Mouse (Mus musculus): Measurements from ENCODE around the gene Scarf2. TPM values are rescaled to one million over a fixed set of nuclear protein-coding genes. Genes with fewer than 3 reads are reported as not detected.

Gene Scarf2
- 4.9 and 5.2 TPM in 2 replicates for polyA plus RNA-seq (2016; fragmentation: Nextera tagmentation; extraction: Ambion mirVana)

DNA sequence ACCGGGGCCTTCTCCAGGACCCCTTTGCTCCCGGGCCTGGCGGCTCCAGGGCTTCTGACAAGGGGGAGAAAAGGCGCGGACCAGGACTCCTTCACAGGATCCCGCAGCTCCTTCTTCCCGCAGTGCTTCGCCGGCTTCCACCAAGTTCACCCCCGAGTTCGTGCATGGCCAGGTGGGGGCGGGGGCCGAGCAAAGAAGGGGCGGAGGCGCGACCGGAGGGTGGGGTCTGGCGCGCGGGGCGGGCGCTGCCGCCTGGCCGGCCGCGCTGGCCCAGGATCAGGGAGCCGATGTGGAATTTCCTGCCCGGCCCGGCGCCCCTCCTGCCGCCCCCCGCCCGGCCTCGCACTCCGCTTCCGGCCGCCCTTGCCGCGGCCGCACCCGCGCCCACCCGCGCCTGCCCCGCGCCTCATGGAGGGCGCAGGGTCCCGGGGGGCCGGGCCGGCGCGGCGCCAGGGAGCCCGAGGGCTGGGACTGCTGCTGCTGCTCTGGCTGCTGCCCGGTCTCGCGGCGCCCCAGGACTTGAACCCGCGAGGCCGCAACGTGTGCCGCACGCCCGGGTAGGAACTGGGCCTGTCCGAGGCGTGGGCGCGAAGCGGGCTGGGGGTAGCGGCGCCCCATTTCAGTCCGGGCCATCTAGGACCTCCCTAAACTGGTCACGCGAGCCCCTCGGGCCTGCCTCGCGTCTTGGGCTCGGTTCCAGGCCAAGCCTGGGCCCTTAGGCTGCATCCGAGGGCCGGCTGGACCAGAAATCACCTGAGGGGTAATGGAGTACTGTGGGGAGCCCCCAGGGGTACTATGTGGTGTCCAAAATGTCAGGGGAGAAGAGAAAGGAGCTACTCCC is at the start of gene Scarf2:
Gene Scarf2 (plus strand): TSS at position 312 of the 841 bp plus-strand sequence.
- Histone ChIP-seq H3K9me3 (replicated peaks) (no peaks in the 10 kb centered on the region), H3K27me3 (replicated peaks) (peaks cover 84% of the 10 kb centered on the region), H3K36me3 (peaks cover 14% of the 10 kb centered on the region), H3K9ac (peak within 1 kb of the TSS; percentile 55), H3K4me3 (peak within 1 kb of the TSS; percentile 52), H3K4me1 (peaks cover 10% of the 10 kb centered on the region), H3K27ac (peak within 1 kb of the TSS; percentile 36), H3K4me2 (peak within 1 kb of the TSS; percentile 60)
- 3% methylated on average over 79 of the region's 81 CpGs for WGBS (ENCODE audit: insufficient replicate concordance)
- peak; percentile 19; the same call in 1 of the 2 replicates for ATAC-seq

DNA sequence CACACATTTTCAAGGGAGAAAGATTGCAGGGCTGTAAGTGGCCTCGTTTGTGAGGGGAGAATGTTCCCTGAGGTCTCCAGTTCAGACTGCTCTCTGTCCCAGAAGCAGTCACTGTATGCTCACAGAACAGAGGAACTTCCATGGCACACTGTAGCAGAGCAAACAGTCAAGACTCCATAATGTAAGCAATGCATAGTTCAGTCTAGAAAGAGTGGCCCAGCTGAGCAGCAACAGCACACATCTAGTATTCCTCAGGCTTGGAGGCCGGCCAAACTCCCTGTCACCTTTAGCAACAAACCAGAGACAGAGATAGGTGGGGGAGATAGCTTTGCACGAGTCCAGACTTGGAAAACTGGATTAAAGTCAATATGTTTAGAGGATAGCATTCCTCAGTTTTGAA is 44.1 kb upstream of the Scarf2 start:
- Histone ChIP-seq H3K27ac (no peak overlapping the region), H3K27me3 (replicated peaks) (peaks cover 26% of the 10 kb centered on the region), H3K4me1 (0 out of 2 replicates have a peak, but pooled peaks cover 4% of the 10 kb centered on the region), H3K4me3 (no peak overlapping the region), H3K9me3 (replicated peaks) (no peaks in the 10 kb centered on the region), H3K4me2 (no peak overlapping the region), H3K9ac (no peak overlapping the region), H3K36me3 (no peaks in the 10 kb centered on the region)
- ATAC-seq, result no peak
- 21% methylated on average over 3 of the region's 3 CpGs for WGBS (ENCODE audit: insufficient replicate concordance)

GRCm38 (mm10) chr16:17753686-17754085 is 43.4 kb upstream of the Scarf2 start:
- Histone ChIP-seq H3K27me3 (replicated peaks) (peaks cover 26% of the 10 kb centered on the region), H3K36me3 (no peaks in the 10 kb centered on the region), H3K4me1 (peaks cover 6% of the 10 kb centered on the region; the same call in 1 of the 2 replicates), H3K4me2 (no peak overlapping the region), H3K9ac (no peak overlapping the region), H3K27ac (no peak overlapping the region), H3K9me3 (replicated peaks) (no peaks in the 10 kb centered on the region), H3K4me3 (no peak overlapping the region)
- WGBS (ENCODE audit: insufficient replicate concordance), result 39% methylated on average over 1 of the region's 1 CpGs
- no peak for ATAC-seq

GRCm38 (mm10) chr16:17757756-17758155 is 39.3 kb upstream of the Scarf2 start:
- no peak for ATAC-seq
- H3K9me3 ChIP-seq (replicated peaks), result no peaks in the 10 kb centered on the region
- no peaks in the 10 kb centered on the region for H3K36me3 ChIP-seq
- peaks cover 42% of the 10 kb centered on the region for H3K4me1 ChIP-seq
- no peak overlapping the region for H3K27ac ChIP-seq
- H3K27me3 ChIP-seq (replicated peaks), result peaks cover 14% of the 10 kb centered on the region; the same call in 1 of the 2 replicates
- no peak overlapping the region for H3K4me2 ChIP-seq
- no peak overlapping the region for H3K4me3 ChIP-seq
- no peak overlapping the region for H3K9ac ChIP-seq
- WGBS (ENCODE audit: insufficient replicate concordance), result 91% methylated on average over 1 of the region's 1 CpGs

GRCm38 (mm10) chr16:17758902-17759301 is 38.2 kb upstream of the Scarf2 start:
- Histone ChIP-seq H3K9me3 (replicated peaks) (no peaks in the 10 kb centered on the region), H3K27me3 (replicated peaks) (peaks cover 10% of the 10 kb centered on the region; the same call in 1 of the 2 replicates), H3K4me3 (peak overlapping the region; percentile 67), H3K9ac (0 out of 2 replicates have a peak overlapping the region, but pooled peaks have one; percentile 83), H3K27ac (no peak overlapping the region; the same call in 1 of the 2 replicates), H3K4me1 (peaks cover 48% of the 10 kb centered on the region), H3K4me2 (peak overlapping the region; percentile 96), H3K36me3 (peaks cover 4% of the 10 kb centered on the region; the same call in 1 of the 2 replicates)
- ATAC-seq, result no peak
- WGBS (ENCODE audit: insufficient replicate concordance), result 33% methylated on average over 9 of the region's 9 CpGs

- H3K4me2 ChIP-seq, result peak within 1 kb of the TSS; percentile 96
- H3K27me3 ChIP-seq (replicated peaks), result peaks cover 10% of the 10 kb centered on the region; the same call in 1 of the 2 replicates
- H3K9me3 ChIP-seq (replicated peaks), result no peaks in the 10 kb centered on the region
- peak within 1 kb of the TSS; percentile 72 for H3K27ac ChIP-seq
- H3K36me3 ChIP-seq, result peaks cover 4% of the 10 kb centered on the region; the same call in 1 of the 2 replicates
- H3K4me3 ChIP-seq, result peak within 1 kb of the TSS; percentile 67
- H3K9ac ChIP-seq, result peak within 1 kb of the TSS; percentile 83
- under 1% methylated on average over 27 of the region's 28 CpGs for WGBS (ENCODE audit: insufficient replicate concordance)
- peaks cover 53% of the 10 kb centered on the region for H3K4me1 ChIP-seq
- ATAC-seq, result peak; percentile 78
Measured at GRCm38 (mm10) chr16:17759344-17759773, 37.7 kb upstream of the Scarf2 start, which contains the start of gene Klhl22. Gene Klhl22 (plus strand): TSS chr16:17759618.

DNA sequence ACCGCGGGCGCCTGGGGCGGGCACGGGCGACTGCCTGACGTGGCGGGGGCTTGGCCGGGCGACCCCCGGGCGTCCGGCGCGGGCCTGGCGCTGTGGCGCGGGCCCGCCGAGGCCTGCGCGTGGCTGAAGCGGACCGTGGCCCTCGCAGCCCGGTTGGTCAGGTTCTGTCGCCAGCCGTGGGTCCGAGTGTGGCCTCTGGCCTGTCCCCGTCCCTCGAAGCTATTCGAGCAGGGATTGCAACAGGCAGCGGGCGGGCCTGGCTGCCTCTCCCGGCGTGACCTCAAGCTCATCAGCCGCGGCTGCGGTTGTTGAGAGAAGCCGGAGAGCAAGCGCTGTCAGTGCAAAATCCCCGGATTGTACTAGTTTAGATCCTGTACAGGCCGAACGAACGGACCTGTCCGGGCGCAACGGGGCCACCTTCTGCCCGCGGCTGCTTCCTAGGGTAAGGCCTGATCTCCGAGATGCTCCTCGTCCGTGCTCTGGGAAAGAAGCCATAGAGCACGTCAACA is 37.2 kb upstream of the Scarf2 start:
- peak; percentile 50 for ATAC-seq
- H3K4me3 ChIP-seq, result peak overlapping the region; percentile 67
- peak overlapping the region; percentile 83 for H3K9ac ChIP-seq
- 2% methylated on average over 54 of the region's 54 CpGs for WGBS (ENCODE audit: insufficient replicate concordance)
- peak overlapping the region; percentile 72 for H3K27ac ChIP-seq
- no peaks in the 10 kb centered on the region for H3K9me3 ChIP-seq (replicated peaks)
- H3K4me2 ChIP-seq, result peak overlapping the region; percentile 96
- peaks cover 6% of the 10 kb centered on the region; the same call in 1 of the 2 replicates for H3K36me3 ChIP-seq
- H3K27me3 ChIP-seq (replicated peaks), result peaks cover 7% of the 10 kb centered on the region; the same call in 1 of the 2 replicates
- H3K4me1 ChIP-seq, result peaks cover 55% of the 10 kb centered on the region

GRCm38 (mm10) chr16:17760657-17761056 is 36.4 kb upstream of the Scarf2 start:
- Histone ChIP-seq H3K27ac (peak overlapping the region; percentile 72), H3K4me3 (peak overlapping the region; percentile 67; the same call in 1 of the 2 replicates), H3K27me3 (replicated peaks) (peaks cover 7% of the 10 kb centered on the region; the same call in 1 of the 2 replicates), H3K9ac (peak overlapping the region; percentile 83), H3K4me2 (peak overlapping the region; percentile 96), H3K9me3 (replicated peaks) (no peaks in the 10 kb centered on the region), H3K4me1 (peaks cover 55% of the 10 kb centered on the region), H3K36me3 (peaks cover 13% of the 10 kb centered on the region; the same call in 1 of the 2 replicates)
- peak; percentile 74 for ATAC-seq
- 19% methylated on average over 8 of the region's 8 CpGs for WGBS (ENCODE audit: insufficient replicate concordance)

DNA sequence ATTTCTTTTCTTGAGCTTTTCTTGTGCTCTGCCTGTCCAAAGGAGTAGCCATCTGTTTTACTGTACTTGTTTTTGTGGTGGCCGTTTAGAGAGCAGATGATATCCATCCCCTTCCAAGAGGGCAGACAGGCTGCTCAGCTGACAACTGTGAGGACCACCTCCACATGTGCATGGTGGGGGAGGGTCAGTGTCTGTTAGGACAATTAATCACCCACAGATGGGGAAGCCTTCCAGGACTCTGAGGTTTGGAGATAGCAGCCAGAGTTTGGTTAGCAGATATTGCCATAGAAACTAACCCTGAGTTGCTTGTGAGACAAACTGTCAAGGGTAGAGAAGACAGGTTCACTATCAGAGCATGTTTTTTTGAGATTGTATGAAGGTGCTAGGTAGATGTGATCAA is 36.0 kb upstream of the Scarf2 start:
- Histone ChIP-seq H3K9me3 (replicated peaks) (no peaks in the 10 kb centered on the region), H3K36me3 (peaks cover 17% of the 10 kb centered on the region; the same call in 1 of the 2 replicates), H3K27ac (peak overlapping the region; percentile 67), H3K9ac (no peak overlapping the region), H3K27me3 (replicated peaks) (peaks cover 7% of the 10 kb centered on the region; the same call in 1 of the 2 replicates), H3K4me1 (peaks cover 55% of the 10 kb centered on the region), H3K4me3 (peak overlapping the region; percentile 7; the same call in 1 of the 2 replicates), H3K4me2 (peak overlapping the region; percentile 96)
- peak; percentile 66 for ATAC-seq
- 11% methylated on average over 1 of the region's 1 CpGs for WGBS (ENCODE audit: insufficient replicate concordance)

DNA sequence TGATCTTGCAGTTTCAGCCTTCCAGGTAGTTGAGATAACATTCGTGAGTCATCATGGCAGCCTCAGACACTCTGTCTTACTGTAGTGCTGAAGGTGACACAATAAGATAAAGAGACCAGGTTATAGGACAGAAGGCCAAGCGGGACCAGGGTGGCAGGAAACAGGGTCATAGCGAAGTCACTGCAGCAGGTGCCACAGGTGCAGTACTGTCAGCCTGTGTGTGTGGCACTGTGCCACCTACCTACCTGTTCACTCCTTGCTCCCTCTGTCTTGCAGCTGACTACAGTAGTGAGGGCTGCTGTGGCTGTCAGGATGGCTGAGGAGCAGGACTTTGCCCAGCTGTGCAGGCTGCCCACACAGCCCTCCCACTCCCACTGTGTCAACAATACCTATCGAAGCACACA is 33.0 kb upstream of the Scarf2 start:
- Histone ChIP-seq H3K9me3 (replicated peaks) (no peaks in the 10 kb centered on the region), H3K4me3 (no peak overlapping the region), H3K4me2 (peak overlapping the region; percentile 19; the same call in 1 of the 2 replicates), H3K27me3 (replicated peaks) (no peaks in the 10 kb centered on the region), H3K27ac (peak overlapping the region; percentile 53), H3K4me1 (peaks cover 59% of the 10 kb centered on the region), H3K36me3 (peaks cover 40% of the 10 kb centered on the region), H3K9ac (no peak overlapping the region)
- WGBS (ENCODE audit: insufficient replicate concordance), result 45% methylated on average over 4 of the region's 4 CpGs
- ATAC-seq, result peak; percentile 25; the same call in 1 of the 2 replicates

- H3K4me3 ChIP-seq, result no peak overlapping the region
- 0 out of 2 replicates have a peak overlapping the region, but pooled peaks have one; percentile 33 for H3K4me2 ChIP-seq
- peaks cover 65% of the 10 kb centered on the region for H3K36me3 ChIP-seq
- H3K27ac ChIP-seq, result peak overlapping the region; percentile 78
- no peaks in the 10 kb centered on the region for H3K9me3 ChIP-seq (replicated peaks)
- H3K4me1 ChIP-seq, result peaks cover 26% of the 10 kb centered on the region
- no peak overlapping the region for H3K9ac ChIP-seq
- 61% methylated on average over 7 of the region's 7 CpGs for WGBS (ENCODE audit: insufficient replicate concordance)
- ATAC-seq, result peak; percentile 83
- H3K27me3 ChIP-seq (replicated peaks), result no peaks in the 10 kb centered on the region
Measured at GRCm38 (mm10) chr16:17768834-17769233, 28.2 kb upstream of the Scarf2 start.
